Mouse (Mus musculus) heart, adult 2 months (tissue): ENCODE results near the gene Slc19a1. TPM values are rescaled to one million over a fixed set of nuclear protein-coding genes. Genes with fewer than 3 reads are reported as not detected.

ENCODE experiments used
- DNase-seq, 2 experiments: peaks; one replicate each; pipeline ENCODE4 v3.0.0; 2021
- H3K27ac ChIP-seq: fragments of 200-600 bp; 2 replicates; pipeline ENCODE4 v1.8.1; 2022
- H3K27me3 ChIP-seq: fragments of 200-500 bp; 2 replicates; pipeline ENCODE4 v1.6.1; 2012; ENCODE audit warnings: mild to moderate bottlenecking, low read length, inconsistent platforms, mixed read lengths; ENCODE audit not compliant: control insufficient read depth, insufficient read depth
- H3K36me3 ChIP-seq: fragments of 200-500 bp; 2 replicates; pipeline ENCODE4 v1.6.1; 2012; ENCODE audit warnings: low read length, inconsistent platforms; ENCODE audit not compliant: control insufficient read depth, insufficient read depth
- H3K4me1 ChIP-seq: fragments of 200-500 bp; 2 replicates; pipeline ENCODE4 v1.6.1; 2011; ENCODE audit warnings: low read length; ENCODE audit not compliant: control insufficient read depth, insufficient read depth
- H3K4me3 ChIP-seq: fragments of 200-600 bp; 2 replicates; pipeline ENCODE4 v1.8.1; 2022
- H3K79me2 ChIP-seq: fragments of 200-500 bp; replicated peaks from 2 replicates; pipeline ENCODE4 v1.6.1; 2012; ENCODE audit warnings: mild to moderate bottlenecking, inconsistent platforms, low read length, moderate library complexity, mixed read lengths; ENCODE audit not compliant: control insufficient read depth, insufficient read depth
- H3K9ac ChIP-seq: fragments of 200-500 bp; 2 replicates; pipeline ENCODE4 v1.6.1; 2012; ENCODE audit warnings: low read depth, mild to moderate bottlenecking, control low read depth, inconsistent platforms, low read length, mixed read lengths
- CTCF ChIP-seq: fragments of 200-600 bp; IDR thresholded peaks from 2 replicates; pipeline ENCODE4 v1.8.1; 2022; ENCODE audit warnings: antibody characterized with exemption, mild to moderate bottlenecking, moderate library complexity
- EP300 ChIP-seq: fragments of 200-500 bp; IDR thresholded peaks from 2 replicates; pipeline ENCODE4 v1.6.1; 2011; ENCODE audit warnings: low read depth, low read length, control low read depth; ENCODE audit not compliant: insufficient read depth
- POLR2A ChIP-seq: fragments of 200-500 bp; IDR thresholded peaks from 2 replicates; pipeline ENCODE4 v1.6.1; 2011; ENCODE audit warnings: mild to moderate bottlenecking, low read depth, low read length, control low read depth; ENCODE audit not compliant: insufficient read depth
- WGBS: fragments of 180-500 bp; shearing (Covaris S2); methylation state at CpG from one replicate; pipeline ENCODE4 v1.1.7; 2018; 5-methylcytosine and 5-hydroxymethylcytosine counted together
- intact Hi-C: fragments of 180-260 bp; cut with DNase I; formaldehyde crosslinking; loops from one replicate; pipeline ENCODE4 v1.15.1; 2025
- polyA plus RNA-seq: library from polyadenylated mRNA; depleted of rRNA; stranded (reverse); fragments of >200 nt; gene quantifications from 2 replicates; pipeline ENCODE4 v1.2.3, GENCODE M21; 2012
- total RNA-seq, 2 experiments: library from RNA; stranded (reverse); gene quantifications; 2 replicates each; pipeline ENCODE4 v1.2.3; 2021

The Slc19a1 gene
- total and polyA plus RNA-seq, 3 experiments: 4.0 to 17.4 (median 5.7) TPM

DNA sequence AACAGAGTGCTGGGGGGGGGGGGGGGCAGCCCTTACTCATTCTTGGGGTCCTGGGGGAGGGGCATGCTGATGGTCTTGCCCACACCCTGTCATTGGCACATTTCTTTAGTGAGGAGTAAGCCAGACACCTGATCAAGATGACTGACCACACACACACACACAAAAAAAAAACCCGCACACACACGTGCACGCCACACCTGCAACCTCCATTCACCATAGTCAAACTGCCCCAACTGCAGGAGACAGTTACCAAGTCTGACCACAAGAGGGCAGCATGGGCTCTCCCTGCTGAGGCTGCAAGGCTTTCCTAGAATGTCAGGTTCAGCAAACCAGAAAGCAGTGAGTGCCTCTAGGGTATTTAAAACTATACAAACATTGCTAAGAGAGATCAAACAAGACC lies 50.4 kb downstream of the Slc19a1 start:
- Histone ChIP-seq H3K36me3 (no peaks in the 10 kb centered on the region), H3K27me3 (no peaks in the 10 kb centered on the region), H3K4me3 (no peak overlapping the region), H3K4me1 (no peaks in the 10 kb centered on the region), H3K27ac (no peak overlapping the region), H3K79me2 (no peaks in the 10 kb centered on the region), H3K9ac (no peak overlapping the region)
- intact Hi-C loops: loop anchor here (2.0 kb wide), 2 partner anchors 48 to 170 kb away; no protein-coding TSS in a partner anchor
- 22% methylated on average over 3 of the region's 3 CpGs for WGBS
- peak; percentile 61 to 77 for DNase-seq
- TF ChIP-seq CTCF: peak; percentile 94
- peak; percentile 77; the same call in 1 of the 2 replicates for TF ChIP-seq EP300
- no peak for TF ChIP-seq POLR2A

DNA sequence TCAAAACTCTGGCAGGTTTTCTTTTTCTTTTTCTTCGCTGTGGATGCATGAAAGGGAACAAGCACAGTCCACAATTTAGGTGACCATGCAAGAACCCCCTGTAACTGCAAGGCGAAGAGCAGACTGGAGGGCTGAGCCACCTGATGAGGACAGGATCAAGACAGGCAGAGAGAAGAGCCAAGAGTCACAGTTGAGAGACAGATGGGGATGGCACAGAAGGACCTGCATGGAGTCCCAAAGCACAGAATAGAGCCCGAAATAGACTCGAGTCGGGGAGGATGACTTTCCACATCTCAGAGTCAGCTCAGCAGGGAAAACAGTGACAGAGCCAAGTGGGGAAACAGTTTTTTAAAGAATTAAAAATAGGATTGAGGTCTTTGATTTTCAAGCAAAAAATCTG lies 50.9 kb downstream of the Slc19a1 start:
- intact Hi-C loops: loop anchor here (2.0 kb wide), 2 partner anchors 48 to 170 kb away; no protein-coding TSS in a partner anchor
- Histone ChIP-seq H3K4me3 (no peak overlapping the region), H3K79me2 (no peaks in the 10 kb centered on the region), H3K36me3 (no peaks in the 10 kb centered on the region), H3K27ac (no peak overlapping the region), H3K9ac (no peak overlapping the region), H3K27me3 (no peaks in the 10 kb centered on the region), H3K4me1 (no peaks in the 10 kb centered on the region)
- DNase-seq: no peak
- 59% methylated on average over 5 of the region's 5 CpGs for WGBS
- TF ChIP-seq EP300 (no peak), POLR2A (no peak), CTCF (no peak)

DNA sequence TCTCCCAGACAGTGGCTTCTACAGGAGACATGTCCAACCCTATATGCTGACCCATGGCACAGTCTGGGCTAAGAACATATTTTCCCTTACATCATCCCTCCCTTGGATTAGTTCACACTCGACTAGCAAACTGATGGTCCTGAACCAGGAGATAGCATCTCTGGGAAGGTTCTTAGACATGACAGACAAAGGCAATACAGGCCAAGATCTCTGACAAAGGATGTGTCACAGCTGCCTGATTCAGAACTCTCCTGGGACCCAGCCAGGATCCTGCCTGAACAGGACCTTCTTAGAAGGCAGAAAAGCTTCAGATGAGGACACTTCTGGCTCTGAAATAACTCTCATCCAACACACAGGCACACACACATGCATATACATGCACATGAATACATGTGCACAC lies 52.5 kb downstream of the Slc19a1 start:
- Histone ChIP-seq H3K36me3 (no peaks in the 10 kb centered on the region), H3K4me1 (no peaks in the 10 kb centered on the region), H3K9ac (no peak overlapping the region), H3K4me3 (no peak overlapping the region), H3K79me2 (no peaks in the 10 kb centered on the region), H3K27me3 (no peaks in the 10 kb centered on the region), H3K27ac (no peak overlapping the region)
- DNase-seq: no peak
- intact Hi-C loops: no loop called here
- TF ChIP-seq POLR2A (no peak), EP300 (no peak), CTCF (no peak)
- WGBS: 28% methylated on average over 1 of the region's 1 CpGs

DNA sequence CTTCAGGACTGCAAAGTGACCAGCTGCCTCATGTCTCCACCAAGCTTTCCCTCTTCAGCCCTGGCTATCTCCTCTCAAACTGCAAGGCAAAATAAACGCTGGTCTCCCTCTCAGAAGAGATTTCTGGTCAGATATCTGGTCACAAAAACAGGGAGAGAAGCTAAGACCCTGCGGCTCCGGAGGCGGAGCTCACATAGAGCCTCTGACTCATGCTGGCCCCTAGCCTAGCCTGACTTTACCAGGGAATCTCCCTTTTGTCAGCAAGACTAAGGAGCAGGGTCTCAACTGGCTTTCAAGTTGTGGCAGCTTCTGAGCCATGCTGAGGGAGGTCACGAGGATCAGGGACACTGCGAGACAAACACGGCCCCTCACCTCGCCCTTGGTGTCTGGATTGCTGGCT lies 57.3 kb downstream of the Slc19a1 start:
- peak; percentile 52 to 62 for DNase-seq
- Histone ChIP-seq H3K9ac (peak overlapping the region; percentile 42; the same call in 1 of the 2 replicates), H3K4me3 (no peak overlapping the region), H3K79me2 (no peaks in the 10 kb centered on the region), H3K27ac (no peak overlapping the region; the same call in 1 of the 2 replicates), H3K4me1 (no peaks in the 10 kb centered on the region), H3K27me3 (no peaks in the 10 kb centered on the region), H3K36me3 (no peaks in the 10 kb centered on the region)
- WGBS: 49% methylated on average over 8 of the region's 8 CpGs
- TF ChIP-seq POLR2A: no peak
- TF ChIP-seq EP300: no peak
- TF ChIP-seq CTCF: no peak
- intact Hi-C loops: no loop called here

DNA sequence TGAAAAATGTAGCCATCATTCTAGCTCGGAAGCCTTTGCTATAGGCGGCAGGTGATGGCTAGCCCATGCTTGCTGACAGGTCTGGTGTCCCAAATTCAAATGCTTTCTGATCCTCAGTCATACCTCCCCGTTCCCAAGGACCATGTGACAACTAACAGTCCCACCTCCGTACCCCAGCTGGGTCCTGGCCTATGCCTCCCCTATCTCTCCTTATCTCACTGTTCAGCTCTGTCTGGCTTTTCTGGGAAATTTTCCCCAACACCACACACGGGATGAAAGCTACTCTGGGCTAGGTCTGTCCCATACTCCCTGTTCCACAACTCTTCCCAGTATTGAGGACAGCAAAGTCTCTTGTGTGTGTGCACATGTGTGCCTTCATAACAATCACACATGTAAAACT lies 58.0 kb downstream of the Slc19a1 start:
- H3K79me2 ChIP-seq: no peaks in the 10 kb centered on the region
- intact Hi-C loops: no loop called here
- no peak for DNase-seq
- no peaks in the 10 kb centered on the region for H3K27me3 ChIP-seq
- H3K36me3 ChIP-seq: no peaks in the 10 kb centered on the region
- no peak overlapping the region for H3K9ac ChIP-seq
- H3K4me1 ChIP-seq: no peaks in the 10 kb centered on the region
- WGBS: 62% methylated on average over 5 of the region's 5 CpGs
- H3K4me3 ChIP-seq: no peak overlapping the region
- no peak overlapping the region for H3K27ac ChIP-seq
- no peak for TF ChIP-seq EP300
- no peak for TF ChIP-seq POLR2A
- no peak for TF ChIP-seq CTCF

DNA sequence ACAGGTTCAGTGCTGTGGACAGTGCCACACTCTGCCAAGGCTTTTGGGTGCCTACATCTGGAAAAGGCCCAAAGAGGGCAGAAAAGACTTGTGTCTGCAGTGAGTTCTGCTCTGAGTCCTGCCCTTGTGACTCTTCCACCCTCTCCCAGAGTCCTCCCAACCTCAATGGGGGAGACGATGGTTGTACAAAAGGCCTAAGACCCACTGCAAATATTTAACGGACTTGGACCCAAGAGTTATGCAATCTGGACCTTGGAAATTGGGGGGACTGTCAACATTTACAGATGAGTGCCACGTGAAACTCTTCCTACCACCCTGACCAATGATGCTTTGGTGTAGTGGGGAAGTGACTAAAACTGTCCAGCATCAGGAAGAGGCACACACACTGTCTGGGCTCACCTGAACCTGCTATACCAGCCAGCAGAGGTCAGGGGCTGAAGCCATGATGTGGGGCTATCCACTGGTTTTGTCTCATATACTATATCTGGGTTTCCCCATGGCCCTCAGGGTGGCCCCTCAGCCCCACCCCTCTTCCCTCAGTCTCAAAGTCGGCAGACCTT lies 59.6 kb downstream of the Slc19a1 start:
- Histone ChIP-seq H3K36me3 (no peaks in the 10 kb centered on the region), H3K79me2 (no peaks in the 10 kb centered on the region), H3K4me3 (no peak overlapping the region), H3K27me3 (no peaks in the 10 kb centered on the region), H3K27ac (no peak overlapping the region), H3K4me1 (no peaks in the 10 kb centered on the region; the same call in 1 of the 2 replicates), H3K9ac (no peak overlapping the region)
- WGBS: 75% methylated on average over 4 of the region's 4 CpGs
- no peak for DNase-seq
- TF ChIP-seq CTCF (no peak), EP300 (no peak), POLR2A (no peak)
- intact Hi-C loops: no loop called here
